Mouse (Mus musculus) heart, postnatal 25 days (tissue): ENCODE results near the gene 1700001O22Rik. TPM values are rescaled to one million over a fixed set of nuclear protein-coding genes. Genes with fewer than 3 reads are reported as not detected.

Experiments
- DNase-seq: peaks from one replicate; pipeline ENCODE4 v3.0.0; 2022; ENCODE audit warnings: low spot score
- intact Hi-C: fragments of 180-260 bp; cut with DNase I; formaldehyde crosslinking; loops from one replicate; pipeline ENCODE4 v1.15.1; 2025
- total RNA-seq, 2 experiments: library from RNA; stranded (reverse); gene quantifications; 2 replicates each; pipeline ENCODE4 v1.2.3; 2021

1700001O22Rik gene
- total RNA-seq, 2 experiments from 2014 or later, result 0.26 to 0.70 TPM

GRCm38 (mm10) chr2:30759442-30759841, 44.0 kb downstream of the 1700001O22Rik start:
- no peak for DNase-seq
- intact Hi-C loops, result no loop called here

- intact Hi-C loops, result no loop called here
- no peak for DNase-seq
Measured at GRCm38 (mm10) chr2:30759088-30759374, 44.4 kb downstream of the 1700001O22Rik start.

- DNase-seq, result peak; percentile 86
- intact Hi-C loops, result no loop called here
Measured at GRCm38 (mm10) chr2:30758341-30759087, 44.9 kb downstream of the 1700001O22Rik start.

- intact Hi-C loops, result no loop called here
- no peak for DNase-seq
Measured at GRCm38 (mm10) chr2:30756962-30757715, 46.3 kb downstream of the 1700001O22Rik start.

- no peak for DNase-seq
- intact Hi-C loops, result no loop called here
Measured at GRCm38 (mm10) chr2:30755985-30756765, 47.3 kb downstream of the 1700001O22Rik start.

GRCm38 (mm10) chr2:30754831-30755230, 48.6 kb downstream of the 1700001O22Rik start:
- intact Hi-C loops, result no loop called here
- DNase-seq, result no peak

- DNase-seq, result peak; percentile 88
- intact Hi-C loops, result no loop called here
Measured at GRCm38 (mm10) chr2:30753219-30753618, 50.2 kb downstream of the 1700001O22Rik start.

- DNase-seq, result no peak
- intact Hi-C loops, result no loop called here
Measured at GRCm38 (mm10) chr2:30752471-30752870, 51.0 kb downstream of the 1700001O22Rik start.

- intact Hi-C loops, result no loop called here
- no peak for DNase-seq
Measured at GRCm38 (mm10) chr2:30750025-30750424, 53.4 kb downstream of the 1700001O22Rik start.

- no peak for DNase-seq
- intact Hi-C loops, result no loop called here
Measured at GRCm38 (mm10) chr2:30747602-30748162, 55.8 kb downstream of the 1700001O22Rik start.

Other genes starting within 250 kb of the 1700001O22Rik start
- 1 to 10 TPM; 1.2 TPM for gene Cstad, start 208.6 kb downstream of the 1700001O22Rik start, total RNA-seq
- gene Ntmt1, start 4.2 kb upstream of the 1700001O22Rik start, total RNA-seq, result 10 to 100 TPM; 30.6 to 31.1 TPM
- gene Asb6, start 26.7 kb upstream of the 1700001O22Rik start, total RNA-seq, result 1 to 10 TPM; 9.3 to 9.5 TPM
- gene Prrx2, start 31.3 kb upstream of the 1700001O22Rik start, total RNA-seq, result 1 to 10 TPM in 1 of 2 experiments, under 1 TPM in 1; 0.61 to 1.9 TPM
- 1 to 10 TPM; 2.3 to 2.7 TPM for gene Ptges, start 126.2 kb upstream of the 1700001O22Rik start, total RNA-seq
- gene Tor1b, start 149.3 kb upstream of the 1700001O22Rik start, total RNA-seq, result 10 to 100 TPM; 22.8 to 25.6 TPM
- gene Tor1a, start 164.3 kb upstream of the 1700001O22Rik start, total RNA-seq, result 10 to 100 TPM; 11.2 to 12.2 TPM
- 10 to 100 TPM; 18.7 to 19.1 TPM for gene BC005624, start 178.5 kb upstream of the 1700001O22Rik start, total RNA-seq
- 10 to 100 TPM; 49.4 to 55.3 TPM for gene Usp20, start 178.6 kb upstream of the 1700001O22Rik start, total RNA-seq